Mouse (Mus musculus) megakaryocyte, embryonic 14.5 days (primary cell): ENCODE data around the gene Rnf207.

ENCODE experiments used
- FLI1 ChIP-seq: IDR thresholded peaks from 2 replicates; pipeline ENCODE4 v1.6.1; 2012; ENCODE audit warnings: low read length, inconsistent platforms, mixed read lengths
- GATA1 ChIP-seq: IDR thresholded peaks from 3 replicates; pipeline ENCODE4 v1.6.1; 2012; ENCODE audit warnings: mixed read lengths, low read length, inconsistent platforms, borderline replicate concordance

DNA sequence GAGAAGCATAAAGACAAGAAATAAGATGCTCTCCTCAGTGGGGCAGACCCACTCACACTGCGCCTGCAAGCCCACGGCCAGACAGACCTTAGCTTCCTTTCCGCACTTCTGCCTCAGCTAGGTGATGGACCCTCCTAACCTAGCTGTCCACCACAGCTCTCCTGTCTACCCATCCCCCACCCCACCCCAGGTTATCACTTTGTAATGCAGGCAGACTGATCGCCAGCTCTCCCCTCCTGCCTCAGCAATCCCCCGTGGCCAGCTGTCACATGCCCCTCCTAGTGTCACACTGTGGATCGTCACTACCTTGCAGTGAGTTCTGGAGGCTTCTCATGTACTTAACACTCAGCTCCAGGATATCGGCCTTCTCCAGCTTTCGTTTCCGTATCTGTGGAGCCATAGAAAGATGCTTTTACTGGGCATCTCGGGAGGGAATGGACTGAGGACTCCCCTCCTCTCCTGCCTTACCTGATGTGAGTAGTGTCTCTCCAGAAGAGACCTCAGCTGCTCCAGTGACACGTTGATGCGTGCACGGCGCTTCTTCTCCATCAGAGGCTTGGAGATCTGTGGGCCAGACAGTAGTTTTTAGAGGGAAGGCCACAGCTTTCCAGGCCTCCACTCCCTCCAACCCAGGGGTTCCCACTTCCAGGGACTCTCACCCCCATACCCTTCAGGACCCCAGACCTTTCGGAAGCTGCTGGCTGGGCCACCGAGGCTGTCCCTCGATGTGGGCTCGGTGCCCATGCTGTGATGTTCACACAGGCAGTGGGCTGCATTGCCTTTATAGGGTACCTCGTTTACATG is 31.3 kb downstream of the Rnf207 start:
- no peak for TF ChIP-seq GATA1
- no peak for TF ChIP-seq FLI1
